Mouse (Mus musculus) C2C12 (cell line): ENCODE measurements at regions not wholly inside any gene's neighbourhood (a gene's known extent, or its start where the extent isn't known, plus 50 kb on each side); places are given as distances from the start of the nearest gene placed in this dataset.

Source experiments
- H3K27me3 ChIP-seq: one replicate; pipeline ENCODE4 v1.6.1; 2011; ENCODE audit not compliant: control insufficient read depth, insufficient read depth, insufficient read length
- H3K36me3 ChIP-seq: one replicate; pipeline ENCODE4 v1.6.1; 2011; ENCODE audit not compliant: control insufficient read depth, insufficient read depth
- H3K4me3 ChIP-seq: one replicate; pipeline ENCODE4 v1.5.1; 2011; ENCODE audit warnings: mild to moderate bottlenecking, control low read depth; ENCODE audit not compliant: poor library complexity, insufficient read depth, severe bottlenecking
- H3K79me2 ChIP-seq: one replicate; pipeline ENCODE4 v1.6.1; 2011; ENCODE audit not compliant: control insufficient read depth, insufficient read depth
- H3K79me3 ChIP-seq: one replicate; pipeline ENCODE4 v1.6.1; 2011; ENCODE audit warnings: low read depth, control low read depth
- H3ac ChIP-seq: one replicate; pipeline ENCODE3; 2011; ENCODE audit warnings: low read depth; ENCODE audit not compliant: control insufficient read depth, insufficient read length
- CEBPB ChIP-seq: IDR thresholded peaks from one replicate; pipeline ENCODE4 v1.6.1; 2011; ENCODE audit warnings: low read depth, mild to moderate bottlenecking, control low read depth, moderate library complexity
- CTCF ChIP-seq: IDR thresholded peaks from one replicate; pipeline ENCODE4 v1.5.1; 2011; ENCODE audit not compliant: control insufficient read depth, insufficient read depth, insufficient read length
- FOSL1 ChIP-seq: IDR thresholded peaks from one replicate; pipeline ENCODE4 v1.8.0; 2011; ENCODE audit warnings: mild to moderate bottlenecking, low read length; ENCODE audit not compliant: poor library complexity, insufficient read depth, severe bottlenecking
- MAX ChIP-seq: IDR thresholded peaks from one replicate; pipeline ENCODE4 v1.6.1; 2011; ENCODE audit warnings: mild to moderate bottlenecking, control low read depth
- MYOD1 ChIP-seq: IDR thresholded peaks from one replicate; pipeline ENCODE4 v1.6.1; 2011; ENCODE audit warnings: low read depth; ENCODE audit not compliant: control insufficient read depth, insufficient read length
- MYOG ChIP-seq: IDR thresholded peaks from one replicate; pipeline ENCODE4 v1.6.1; 2011; ENCODE audit not compliant: control insufficient read depth, insufficient read length; ENCODE audit errors: extremely low read depth
- USF1 ChIP-seq: IDR thresholded peaks from one replicate; pipeline ENCODE4 v1.6.1; 2011; ENCODE audit warnings: low read depth, mild to moderate bottlenecking, control low read depth, moderate library complexity

- Histone ChIP-seq H3K27me3 (no peaks in the 10 kb centered on the region), H3ac (no peak overlapping the region), H3K4me3 (no peak overlapping the region), H3K79me2 (no peaks in the 10 kb centered on the region), H3K36me3 (no peaks in the 10 kb centered on the region), H3K79me3 (no peaks in the 10 kb centered on the region)
- TF ChIP-seq MYOD1 (no peak), CEBPB (no peak), USF1 (no peak), MAX (no peak), CTCF (no peak), FOSL1 (no peak), MYOG (no peak)
These were observed 211.1 kb downstream of the Foxo1 start for GRCm38 (mm10) chr3:52479186-52479585.

DNA sequence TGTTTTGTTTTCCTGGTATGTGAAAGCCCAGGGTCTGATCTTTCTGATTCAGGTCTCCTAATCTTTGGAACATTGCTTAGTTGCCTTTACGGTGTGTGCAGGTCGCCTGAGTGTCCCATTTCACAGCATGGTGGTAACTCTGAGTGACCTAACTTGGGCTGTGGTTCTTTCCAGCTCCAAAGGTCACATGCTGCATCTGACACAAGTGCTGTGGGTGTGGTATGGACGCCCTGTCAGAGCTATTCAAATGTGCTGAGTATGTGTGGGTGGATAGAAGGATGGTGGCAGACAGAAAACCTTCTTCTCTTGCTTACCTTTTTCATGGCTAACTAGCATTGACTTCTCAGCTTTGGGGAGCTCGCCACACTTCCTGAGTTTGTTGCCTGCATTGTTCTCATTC lies 201.8 kb downstream of the Foxo1 start:
- no peaks in the 10 kb centered on the region for H3K36me3 ChIP-seq
- H3K4me3 ChIP-seq: no peak overlapping the region
- no peak for TF ChIP-seq CEBPB
- peak; percentile 66 for TF ChIP-seq USF1
- H3K79me2 ChIP-seq: no peaks in the 10 kb centered on the region
- H3ac ChIP-seq: no peak overlapping the region
- no peaks in the 10 kb centered on the region for H3K79me3 ChIP-seq
- H3K27me3 ChIP-seq: no peaks in the 10 kb centered on the region

DNA sequence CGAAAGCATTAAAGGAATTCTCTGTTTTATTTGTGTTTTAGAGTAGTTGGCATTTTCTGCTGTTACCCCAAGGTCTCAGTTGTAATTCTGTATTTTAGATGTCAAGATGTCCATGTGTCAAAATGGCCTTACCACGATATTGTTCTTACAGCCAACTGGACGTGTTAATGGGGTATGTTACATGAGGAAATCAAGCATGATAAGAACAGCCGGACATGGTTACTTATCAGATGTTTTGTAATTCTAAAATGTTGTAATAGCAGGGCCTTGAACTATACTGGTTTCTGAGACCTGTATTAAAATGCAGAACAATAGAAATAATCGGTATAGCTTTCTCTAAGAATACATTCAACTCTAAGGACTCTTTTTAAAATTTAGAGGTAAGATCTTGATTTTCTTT lies 201.3 kb downstream of the Foxo1 start:
- no peaks in the 10 kb centered on the region for H3K79me2 ChIP-seq
- H3K36me3 ChIP-seq: no peaks in the 10 kb centered on the region
- H3K79me3 ChIP-seq: no peaks in the 10 kb centered on the region
- H3K27me3 ChIP-seq: no peaks in the 10 kb centered on the region
- H3ac ChIP-seq: no peak overlapping the region
- no peak for TF ChIP-seq MAX
- TF ChIP-seq MYOG: no peak
- no peak for TF ChIP-seq USF1
- TF ChIP-seq CTCF: no peak
- no peak for TF ChIP-seq FOSL1
- TF ChIP-seq MYOD1: no peak
- no peak for TF ChIP-seq CEBPB
- H3K4me3 ChIP-seq: no peak overlapping the region

GRCm38 (mm10) chr3:52468326-52468725 lies 200.2 kb downstream of the Foxo1 start:
- Histone ChIP-seq H3K27me3 (no peaks in the 10 kb centered on the region), H3ac (no peak overlapping the region), H3K4me3 (no peak overlapping the region), H3K79me3 (no peaks in the 10 kb centered on the region), H3K36me3 (no peaks in the 10 kb centered on the region), H3K79me2 (no peaks in the 10 kb centered on the region)
- TF ChIP-seq MYOG: no peak
- TF ChIP-seq USF1: no peak
- no peak for TF ChIP-seq MAX
- no peak for TF ChIP-seq CEBPB
- no peak for TF ChIP-seq CTCF
- no peak for TF ChIP-seq FOSL1
- TF ChIP-seq MYOD1: no peak

GRCm38 (mm10) chr3:52467876-52468275 lies 199.7 kb downstream of the Foxo1 start:
- H3ac ChIP-seq: no peak overlapping the region
- H3K79me3 ChIP-seq: no peaks in the 10 kb centered on the region
- TF ChIP-seq CEBPB (no peak), FOSL1 (no peak), MYOG (no peak), MAX (no peak), USF1 (no peak), CTCF (no peak), MYOD1 (no peak)
- no peaks in the 10 kb centered on the region for H3K36me3 ChIP-seq
- H3K79me2 ChIP-seq: no peaks in the 10 kb centered on the region
- H3K27me3 ChIP-seq: no peaks in the 10 kb centered on the region
- no peak overlapping the region for H3K4me3 ChIP-seq

- Histone ChIP-seq H3K4me3 (no peak overlapping the region), H3K36me3 (no peaks in the 10 kb centered on the region), H3K79me3 (no peaks in the 10 kb centered on the region), H3K79me2 (no peaks in the 10 kb centered on the region), H3ac (no peak overlapping the region), H3K27me3 (no peaks in the 10 kb centered on the region)
- no peak for TF ChIP-seq MYOG
- TF ChIP-seq CTCF: no peak
- TF ChIP-seq MYOD1: no peak
These were observed 198.9 kb downstream of the Foxo1 start for GRCm38 (mm10) chr3:52466984-52467565.
